ENCODE assay signal across 8 mouse cellular contexts in genomic region chr1:171223168-171223567, GRCm38 (mm10). TPM values are rescaled to one million over a fixed set of nuclear protein-coding genes. Genes with fewer than 3 reads are reported as not detected.
DNase-seq lines count a peak whose midpoint lies in the region; ATAC-seq lines count a peak whose summit lies in the region.

No protein-coding gene starts in this region.

- H3K27me3 ChIP-seq in lung, embryonic 16.5 days (ENCODE audit: control insufficient read depth, insufficient read depth, low read depth, low read length): no peaks in the 10 kb centered on the region
- no peaks in the 10 kb centered on the region for H3K27me3 ChIP-seq in embryonic facial prominence, embryonic 14.5 days (replicated peaks; ENCODE audit: control insufficient read depth, insufficient read depth, low read length)
- no peaks in the 10 kb centered on the region for H3K27me3 ChIP-seq in intestine, embryonic 16.5 days (replicated peaks; ENCODE audit: control insufficient read depth, insufficient read depth, low read length)
- H3K27me3 ChIP-seq in neural tube, embryonic 14.5 days (ENCODE audit: control insufficient read depth, insufficient read depth, low read length): no peaks in the 10 kb centered on the region

- peaks cover 9% of the 10 kb centered on the region for H3K4me1 ChIP-seq in lung, embryonic 16.5 days (replicated peaks; ENCODE audit: control insufficient read depth, insufficient read depth, low read length)
- 0 out of 2 replicates have a peak, but pooled peaks cover 8% of the 10 kb centered on the region for H3K4me1 ChIP-seq in embryonic facial prominence, embryonic 14.5 days (ENCODE audit: control insufficient read depth, insufficient read depth, low read length)
- H3K4me1 ChIP-seq in intestine, embryonic 16.5 days (ENCODE audit: control insufficient read depth, insufficient read depth, low read length): peaks cover 9% of the 10 kb centered on the region
- H3K4me1 ChIP-seq in neural tube, embryonic 14.5 days (ENCODE audit: control insufficient read depth, insufficient read depth, low read length): peaks cover 11% of the 10 kb centered on the region

- intact Hi-C loops in left cerebral cortex, postnatal 36 days (cut with DNase I): loop anchor here (5.0 kb wide), 1 partner anchor 71 kb away; the partner anchor contains the start of genes Mpz and Sdhc

- peaks cover 10% of the 10 kb centered on the region for H3K36me3 ChIP-seq in lung, embryonic 16.5 days (ENCODE audit: control insufficient read depth, insufficient read depth, low read length)
- peaks cover 15% of the 10 kb centered on the region; the same call in 1 of the 2 replicates for H3K36me3 ChIP-seq in embryonic facial prominence, embryonic 14.5 days (ENCODE audit: control insufficient read depth, insufficient read depth, low read length)
- 0 out of 2 replicates have a peak, but pooled peaks cover 2% of the 10 kb centered on the region for H3K36me3 ChIP-seq in intestine, embryonic 16.5 days (ENCODE audit: control insufficient read depth, insufficient read depth, low read length)
- H3K36me3 ChIP-seq in neural tube, embryonic 14.5 days (ENCODE audit: control insufficient read depth, insufficient read depth, low read length): peaks cover 9% of the 10 kb centered on the region; the same call in 1 of the 2 replicates

- H3K4me2 ChIP-seq in lung, embryonic 16.5 days (ENCODE audit: low read depth, low read length): peak overlapping the region; percentile 57
- peak overlapping the region; percentile 48 for H3K4me2 ChIP-seq in embryonic facial prominence, embryonic 14.5 days (ENCODE audit: low read depth, low read length)
- peak overlapping the region; percentile 51 for H3K4me2 ChIP-seq in intestine, embryonic 16.5 days (ENCODE audit: low read depth, low read length)
- H3K4me2 ChIP-seq in neural tube, embryonic 14.5 days (ENCODE audit: low read depth, low read length): peak overlapping the region; percentile 89; the same call in 1 of the 2 replicates

- no peak for ATAC-seq in lung, embryonic 16.5 days (ENCODE audit: low read depth)
- ATAC-seq in embryonic facial prominence, embryonic 14.5 days (ENCODE audit: low read depth): no peak
- no peak for ATAC-seq in intestine, embryonic 16.5 days
- ATAC-seq in neural tube, embryonic 14.5 days (ENCODE audit: low read depth): no peak
- ATAC-seq in monocyte, adult 5-6 weeks (replicated peaks; ENCODE audit: insufficient number of reproducible peaks, low FRiP score, low TSS enrichment, poor library complexity, severe bottlenecking): no peak

- peak overlapping the region; percentile 77 for H3K4me3 ChIP-seq in lung, embryonic 16.5 days (ENCODE audit: low read length)
- H3K4me3 ChIP-seq in embryonic facial prominence, embryonic 14.5 days (ENCODE audit: low read depth, low read length): peak overlapping the region; percentile 52
- peak overlapping the region; percentile 47 for H3K4me3 ChIP-seq in intestine, embryonic 16.5 days (ENCODE audit: low read length)
- no peak overlapping the region for H3K4me3 ChIP-seq in neural tube, embryonic 14.5 days (ENCODE audit: low read depth, low read length)

- H3K9ac ChIP-seq in lung, embryonic 16.5 days (ENCODE audit: low read length): peak overlapping the region; percentile 67
- H3K9ac ChIP-seq in embryonic facial prominence, embryonic 14.5 days (ENCODE audit: low read depth, low read length): peak overlapping the region; percentile 65
- peak overlapping the region; percentile 66 for H3K9ac ChIP-seq in intestine, embryonic 16.5 days (ENCODE audit: low read depth, low read length)
- no peak overlapping the region for H3K9ac ChIP-seq in neural tube, embryonic 14.5 days (replicated peaks; ENCODE audit: low read depth, low read length)

- no peak for DNase-seq in lung, postnatal 25 days (ENCODE audit: low spot score)
- no peak for DNase-seq in embryonic facial prominence, embryonic 14.5 days (ENCODE audit: low spot score)
- DNase-seq in left cerebral cortex, postnatal 36 days (ENCODE audit: low spot score in 2 of 2): no peak
- DNase-seq in urinary bladder, adult 2 months (ENCODE audit: low spot score): no peak

- peak overlapping the region; percentile 82 for H3K27ac ChIP-seq in lung, embryonic 16.5 days (ENCODE audit: low read length)
- H3K27ac ChIP-seq in embryonic facial prominence, embryonic 14.5 days (replicated peaks; ENCODE audit: low read depth, low read length): peak overlapping the region; percentile 91
- H3K27ac ChIP-seq in intestine, embryonic 16.5 days (ENCODE audit: low read length): peak overlapping the region; percentile 91
- peak overlapping the region; percentile 11; the same call in 1 of the 2 replicates for H3K27ac ChIP-seq in neural tube, embryonic 14.5 days (ENCODE audit: low read depth, low read length)

- H3K9me3 ChIP-seq in lung, embryonic 16.5 days (ENCODE audit: control insufficient read depth, low read length): no peaks in the 10 kb centered on the region
- no peaks in the 10 kb centered on the region for H3K9me3 ChIP-seq in embryonic facial prominence, embryonic 14.5 days (ENCODE audit: control insufficient read depth, low read length)
- no peaks in the 10 kb centered on the region for H3K9me3 ChIP-seq in intestine, embryonic 16.5 days (ENCODE audit: control insufficient read depth, low read length)
- no peaks in the 10 kb centered on the region for H3K9me3 ChIP-seq in neural tube, embryonic 14.5 days (ENCODE audit: control insufficient read depth, low read length)

- WGBS in lung, embryonic 16.5 days: 69% methylated on average over 6 of the region's 6 CpGs
- WGBS in embryonic facial prominence, embryonic 14.5 days: 88% methylated on average over 6 of the region's 6 CpGs
- 77% methylated on average over 6 of the region's 6 CpGs for WGBS in intestine, embryonic 16.5 days
- 85% methylated on average over 6 of the region's 6 CpGs for WGBS in neural tube, embryonic 14.5 days

RNA-seq across cellular contexts. Expression of gene Tomm40l, which starts 0.9 kb away (rescaled TPM):
- polyA plus RNA-seq in lung, embryonic 16.5 days (2015; fragmentation: Nextera tagmentation; extraction: Ambion mirVana): 32.0 and 33.3 TPM in 2 replicates
- 25.4 and 28.7 TPM in 2 replicates for polyA plus RNA-seq in embryonic facial prominence, embryonic 14.5 days (2014; fragmentation: Nextera tagmentation; extraction: Ambion mirVana)
- 32.0 and 34.7 TPM in 2 replicates for polyA plus RNA-seq in intestine, embryonic 16.5 days (2015; fragmentation: Nextera tagmentation; extraction: Ambion mirVana)
- 41.5 and 45.5 TPM in 2 replicates for polyA plus RNA-seq in neural tube, embryonic 14.5 days (2014; fragmentation: Nextera tagmentation; extraction: Ambion mirVana)
- 10 to 100 TPM; 81.7 to 86.7 TPM for total RNA-seq in left cerebral cortex, postnatal 36 days (2021)
- total RNA-seq in monocyte, adult 5-6 weeks (2017): 5.0 to 10.2 TPM (median 9.3 TPM) in 3 replicates
- polyA plus RNA-seq in urinary bladder, adult 2 months (2012; rRNA removed): 35.0 and 39.6 TPM in 2 replicates

RNA-seq across cellular contexts. Expression of gene Apoa2, which starts 1.7 kb away (rescaled TPM):
- polyA plus RNA-seq in lung, embryonic 16.5 days (2015; fragmentation: Nextera tagmentation; extraction: Ambion mirVana): 13.3 and 111 TPM in 2 replicates
- 1.9 TPM in 2 replicates for polyA plus RNA-seq in embryonic facial prominence, embryonic 14.5 days (2014; fragmentation: Nextera tagmentation; extraction: Ambion mirVana)
- polyA plus RNA-seq in intestine, embryonic 16.5 days (2015; fragmentation: Nextera tagmentation; extraction: Ambion mirVana): 55.3 and 151 TPM in 2 replicates
- polyA plus RNA-seq in neural tube, embryonic 14.5 days (2014; fragmentation: Nextera tagmentation; extraction: Ambion mirVana): 7.9 and 8.2 TPM in 2 replicates
- 1 to 10 TPM; 1.8 to 2.3 TPM for total RNA-seq in left cerebral cortex, postnatal 36 days (2021)
- not detected in 3 replicates for total RNA-seq in monocyte, adult 5-6 weeks (2017)
- 1.0 and 1.8 TPM in 2 replicates for polyA plus RNA-seq in urinary bladder, adult 2 months (2012; rRNA removed)

RNA-seq across cellular contexts. Expression of gene Nr1i3, which starts 9.4 kb away (rescaled TPM):
- 0.19 and 0.23 TPM in 2 replicates for polyA plus RNA-seq in lung, embryonic 16.5 days (2015; fragmentation: Nextera tagmentation; extraction: Ambion mirVana)
- 0.15 and 0.17 TPM in 2 replicates for polyA plus RNA-seq in embryonic facial prominence, embryonic 14.5 days (2014; fragmentation: Nextera tagmentation; extraction: Ambion mirVana)
- 18.7 and 21.7 TPM in 2 replicates for polyA plus RNA-seq in intestine, embryonic 16.5 days (2015; fragmentation: Nextera tagmentation; extraction: Ambion mirVana)
- 0.20 and 0.32 TPM in 2 replicates for polyA plus RNA-seq in neural tube, embryonic 14.5 days (2014; fragmentation: Nextera tagmentation; extraction: Ambion mirVana)
- total RNA-seq in left cerebral cortex, postnatal 36 days (2021): under 1 TPM in 1 of 2 experiments, not detected in 1; 0.17 TPM
- total RNA-seq in monocyte, adult 5-6 weeks (2017): 0.19 to 0.86 TPM in 2 of 3 replicates, not detected in the other
- 0.04 TPM in 1 of 2 replicates, not detected in the other for polyA plus RNA-seq in urinary bladder, adult 2 months (2012; rRNA removed)

RNA-seq across cellular contexts. Expression of gene Fcer1g, which starts 11.0 kb away (rescaled TPM):
- 52.8 and 59.4 TPM in 2 replicates for polyA plus RNA-seq in lung, embryonic 16.5 days (2015; fragmentation: Nextera tagmentation; extraction: Ambion mirVana)
- 92.7 and 100 TPM in 2 replicates for polyA plus RNA-seq in embryonic facial prominence, embryonic 14.5 days (2014; fragmentation: Nextera tagmentation; extraction: Ambion mirVana)
- polyA plus RNA-seq in intestine, embryonic 16.5 days (2015; fragmentation: Nextera tagmentation; extraction: Ambion mirVana): 50.3 and 52.1 TPM in 2 replicates
- polyA plus RNA-seq in neural tube, embryonic 14.5 days (2014; fragmentation: Nextera tagmentation; extraction: Ambion mirVana): 10.2 and 33.2 TPM in 2 replicates
- total RNA-seq in left cerebral cortex, postnatal 36 days (2021): 10 to 100 TPM; 13.5 to 13.8 TPM
- total RNA-seq in monocyte, adult 5-6 weeks (2017): 875 to 1,050 TPM (median 955 TPM) in 3 replicates
- polyA plus RNA-seq in urinary bladder, adult 2 months (2012; rRNA removed): 64.8 and 72.7 TPM in 2 replicates

RNA-seq across cellular contexts. Expression of gene Adamts4, which starts 27.1 kb away (rescaled TPM):
- polyA plus RNA-seq in lung, embryonic 16.5 days (2015; fragmentation: Nextera tagmentation; extraction: Ambion mirVana): 8.4 and 9.2 TPM in 2 replicates
- 11.7 and 13.1 TPM in 2 replicates for polyA plus RNA-seq in embryonic facial prominence, embryonic 14.5 days (2014; fragmentation: Nextera tagmentation; extraction: Ambion mirVana)
- 6.3 and 7.0 TPM in 2 replicates for polyA plus RNA-seq in intestine, embryonic 16.5 days (2015; fragmentation: Nextera tagmentation; extraction: Ambion mirVana)
- 1.3 and 2.6 TPM in 2 replicates for polyA plus RNA-seq in neural tube, embryonic 14.5 days (2014; fragmentation: Nextera tagmentation; extraction: Ambion mirVana)
- total RNA-seq in left cerebral cortex, postnatal 36 days (2021): 10 to 100 TPM; 11.1 to 16.4 TPM
- not detected in 3 replicates for total RNA-seq in monocyte, adult 5-6 weeks (2017)
- 0.43 and 0.46 TPM in 2 replicates for polyA plus RNA-seq in urinary bladder, adult 2 months (2012; rRNA removed)

Comparison
In these comparisons a context has a peak if more than half of its experiments do, and no peak if none do; other contexts are left out.
1. H3K27ac ChIP-seq: peak in every context shown above with its lines; median percentile 91 in embryonic facial prominence, embryonic 14.5 days; 91 in intestine, embryonic 16.5 days; 82 in lung, embryonic 16.5 days; 11 in neural tube, embryonic 14.5 days.
2. RNA of gene Nr1i3, which starts 9.4 kb away (polyA plus RNA-seq): 18.7 to 21.7 TPM in intestine, embryonic 16.5 days; 0.20 to 0.32 TPM in neural tube, embryonic 14.5 days, 0.19 to 0.23 TPM in lung, embryonic 16.5 days, 0.15 to 0.17 TPM in embryonic facial prominence, embryonic 14.5 days and 0.04 TPM in urinary bladder, adult 2 months; every median in the first group is over 10 times any median in the second.
3. Peak in every context shown above with its lines, with median percentiles within 50 percentile points of each other: H3K4me2 ChIP-seq.